Mouse (Mus musculus): ENCODE measurements around the gene Rbm7.

DNA sequence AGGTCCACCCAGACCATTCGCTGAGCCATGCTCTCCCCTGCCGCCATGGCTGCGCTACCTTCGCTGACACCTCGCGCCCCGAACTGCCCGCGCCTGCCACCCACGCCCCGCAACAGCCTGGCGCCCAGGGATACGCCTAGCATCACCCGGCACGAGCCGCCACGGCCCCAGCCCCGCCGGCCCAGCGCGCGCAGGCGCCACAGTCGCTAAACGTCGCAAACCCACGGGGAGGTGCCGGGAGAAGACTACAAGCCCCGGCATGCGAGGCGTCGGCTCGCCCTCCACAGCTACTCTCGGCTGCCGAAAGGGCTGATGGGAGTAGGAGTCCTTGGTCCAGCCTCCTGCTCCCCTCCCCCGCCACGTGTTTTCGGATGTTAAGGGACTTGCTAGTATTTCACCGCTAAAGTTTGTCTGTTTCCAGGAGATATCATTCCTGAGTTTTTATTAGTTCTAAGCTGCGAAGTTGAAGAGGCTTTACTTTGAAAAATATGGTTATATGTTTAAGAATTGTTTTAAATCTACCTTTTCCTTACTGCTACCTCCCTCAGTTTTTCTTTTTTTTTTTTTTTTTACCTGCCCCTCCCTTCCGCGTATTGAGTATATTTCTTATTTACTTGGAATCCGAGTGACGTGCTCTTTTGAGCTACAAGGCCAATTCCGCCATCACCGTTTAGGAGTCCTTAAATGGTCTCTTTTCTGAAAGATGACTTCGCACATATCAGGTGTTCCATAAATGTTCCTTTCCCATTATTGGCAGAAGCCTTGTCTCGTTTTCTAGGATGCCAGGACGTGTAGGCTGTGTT, 14.5 kb downstream of the Rbm7 start, which contains the start of gene Rexo2:
- TF ChIP-seq KAT2A (conservative IDR thresholded peaks at IDR 0.05; ENCODE audit: low read depth, low read length) (peak; percentile 89), CTCF (IDR thresholded peaks at IDR 0.05 in 2 of 3, conservative IDR thresholded peaks at IDR 0.05 in 1 of 3; ENCODE audit: control insufficient read depth in 1 of 3, insufficient read depth in 1 of 3, low read depth in 2 of 3, low read length in 3 of 3, poor library complexity in 1 of 3, severe bottlenecking in 1 of 3) (0 out of 6 replicates have a peak, but pooled peaks of 1 of the 3 experiments have one; percentile 2), CHD2 (IDR thresholded peaks at IDR 0.05; ENCODE audit: low read length) (peak; percentile 39; the same call in 1 of the 2 replicates), POLR2A (IDR thresholded peaks at IDR 0.05; ENCODE audit: control insufficient read depth in 1 of 2, insufficient read depth in 1 of 2, low read depth in 1 of 2, low read length in 2 of 2, poor library complexity in 1 of 2) (peak; percentile 61 to 95), POLR2AphosphoS5 (IDR thresholded peaks at IDR 0.05; ENCODE audit: borderline replicate concordance, low read depth, low read length) (no peak), ZMIZ1 (IDR thresholded peaks at IDR 0.05; ENCODE audit: low read depth, low read length) (peak; percentile 59; the same call in 1 of the 2 replicates), ELF1 (IDR thresholded peaks at IDR 0.05; ENCODE audit: low read depth, low read length) (no peak)
